Mouse (Mus musculus) forebrain, embryonic 10.5 days (tissue): ENCODE results near the gene C130026I21Rik. TPM values are rescaled to one million over a fixed set of nuclear protein-coding genes. Genes with fewer than 3 reads are reported as not detected.
"Not testable (repeated sequence)": the region's sequence is repeated elsewhere in the genome, so short reads cannot be mapped to it uniquely, and the experiment has no call there.

Experiments
- DNase-seq: peaks from one replicate; pipeline ENCODE4 v3.0.0-alpha.2; 2017; ENCODE audit warnings: low spot score; ENCODE audit errors: extremely low spot score
- H3K27ac ChIP-seq: fragments of 300-500 bp; sonication (generic); 2 replicates; pipeline ENCODE4 v1.5.1; 2016; ENCODE audit warnings: mild to moderate bottlenecking
- H3K27me3 ChIP-seq: fragments of 300-500 bp; sonication (generic); 2 replicates; pipeline ENCODE4 v1.6.1; 2016; ENCODE audit warnings: mild to moderate bottlenecking; ENCODE audit not compliant: poor library complexity, severe bottlenecking
- H3K36me3 ChIP-seq: fragments of 300-500 bp; sonication (generic); replicated peaks from 2 replicates; pipeline ENCODE4 v1.6.1; 2016; ENCODE audit warnings: mild to moderate bottlenecking, moderate library complexity
- H3K4me1 ChIP-seq: fragments of 300-500 bp; sonication (generic); 2 replicates; pipeline ENCODE4 v1.6.1; 2016
- H3K4me3 ChIP-seq: fragments of 300-500 bp; sonication (generic); 2 replicates; pipeline ENCODE4 v1.5.1; 2016; ENCODE audit warnings: mild to moderate bottlenecking, moderate library complexity
- H3K9me3 ChIP-seq: fragments of 300-500 bp; sonication (generic); 2 replicates; pipeline ENCODE4 v1.6.1; 2016; ENCODE audit warnings: mild to moderate bottlenecking, moderate library complexity
- WGBS: fragments of 180-500 bp; shearing (Covaris S2); methylation state at CpG from one replicate; pipeline ENCODE4 v1.1.7; 2016; 5-methylcytosine and 5-hydroxymethylcytosine counted together
- polyA plus RNA-seq: library from polyadenylated mRNA; unstranded; fragments of >200 nt; fragmentation: Nextera tagmentation; extraction: Ambion mirVana; gene quantifications from 2 replicates; pipeline ENCODE4 v1.2.1, GENCODE M21; 2016

Gene C130026I21Rik
- polyA plus RNA-seq, 1 experiment from 2014 or later = not detected

- DNase-seq, H3K9me3 ChIP-seq, H3K4me1 ChIP-seq, H3K36me3 ChIP-seq, H3K4me3 ChIP-seq, H3K27ac ChIP-seq, H3K27me3 ChIP-seq: not testable (repeated sequence)
- WGBS = 63% methylated on average over 3 of the region's 3 CpGs
These were observed 185.6 kb downstream of the C130026I21Rik start for GRCm38 (mm10) chr1:85084803-85085202.

GRCm38 (mm10) chr1:85073099-85073498, 197.3 kb downstream of the C130026I21Rik start:
- H3K27ac ChIP-seq, H3K4me3 ChIP-seq, H3K4me1 ChIP-seq, DNase-seq, H3K36me3 ChIP-seq, H3K27me3 ChIP-seq: not testable (repeated sequence)
- 66% methylated on average over 3 of the region's 3 CpGs for WGBS
- H3K9me3 ChIP-seq = peaks cover 11% of the 10 kb centered on the region

GRCm38 (mm10) chr1:85071690-85072089, 198.7 kb downstream of the C130026I21Rik start:
- not testable (repeated sequence) for H3K4me3 ChIP-seq, H3K36me3 ChIP-seq, H3K27ac ChIP-seq, DNase-seq, H3K4me1 ChIP-seq, H3K27me3 ChIP-seq
- WGBS = 73% methylated on average over 3 of the region's 3 CpGs
- H3K9me3 ChIP-seq = peaks cover 11% of the 10 kb centered on the region

GRCm38 (mm10) chr1:85035801-85036200, 234.6 kb downstream of the C130026I21Rik start:
- H3K9me3 ChIP-seq, H3K27me3 ChIP-seq, H3K27ac ChIP-seq, H3K4me1 ChIP-seq, DNase-seq, H3K4me3 ChIP-seq, H3K36me3 ChIP-seq: not testable (repeated sequence)
- WGBS = 81% methylated on average over 6 of the region's 6 CpGs

- not testable (repeated sequence) for H3K27me3 ChIP-seq, H3K4me1 ChIP-seq, DNase-seq, H3K27ac ChIP-seq, H3K4me3 ChIP-seq, H3K9me3 ChIP-seq, H3K36me3 ChIP-seq
- 97% methylated on average over 3 of the region's 4 CpGs for WGBS
These were observed 236.0 kb downstream of the C130026I21Rik start for GRCm38 (mm10) chr1:85034394-85034793.

- not testable (repeated sequence) for H3K27ac ChIP-seq, H3K36me3 ChIP-seq, H3K9me3 ChIP-seq, H3K4me1 ChIP-seq, H3K4me3 ChIP-seq, H3K27me3 ChIP-seq, DNase-seq
- WGBS = 91% methylated on average over 5 of the region's 6 CpGs
These were observed 236.8 kb downstream of the C130026I21Rik start for GRCm38 (mm10) chr1:85033616-85034015.

- H3K27me3 ChIP-seq, DNase-seq: not testable (repeated sequence)
- 62% methylated on average over 12 of the region's 14 CpGs for WGBS
These were observed 240.2 kb downstream of the C130026I21Rik start for GRCm38 (mm10) chr1:85030211-85030610.

GRCm38 (mm10) chr1:85011933-85012332, 258.4 kb downstream of the C130026I21Rik start:
- 93% methylated on average over 13 of the region's 13 CpGs for WGBS
- H3K27ac ChIP-seq, DNase-seq, H3K36me3 ChIP-seq, H3K9me3 ChIP-seq, H3K4me1 ChIP-seq, H3K27me3 ChIP-seq, H3K4me3 ChIP-seq: not testable (repeated sequence)

More at GRCm38 (mm10) chr1:85030211-85030610, 240.2 kb downstream of the C130026I21Rik start:
- not testable (repeated sequence) for H3K4me1 ChIP-seq, H3K4me3 ChIP-seq, H3K9me3 ChIP-seq, H3K27ac ChIP-seq, H3K36me3 ChIP-seq

- not testable (repeated sequence) for H3K27me3 ChIP-seq, DNase-seq, H3K27ac ChIP-seq, H3K4me1 ChIP-seq, H3K9me3 ChIP-seq, H3K4me3 ChIP-seq, H3K36me3 ChIP-seq
- WGBS = 78% methylated on average over 3 of the region's 3 CpGs
These were observed 259.4 kb downstream of the C130026I21Rik start for GRCm38 (mm10) chr1:85010947-85011346.

GRCm38 (mm10) chr1:85007737-85008136, 262.6 kb downstream of the C130026I21Rik start:
- not testable (repeated sequence) for H3K27me3 ChIP-seq, H3K4me3 ChIP-seq, H3K36me3 ChIP-seq, H3K9me3 ChIP-seq, H3K4me1 ChIP-seq, DNase-seq, H3K27ac ChIP-seq
- WGBS = 68% methylated on average over 1 of the region's 1 CpGs

GRCm38 (mm10) chr1:84999241-84999640, 271.1 kb downstream of the C130026I21Rik start:
- not testable (repeated sequence) for H3K4me3 ChIP-seq, H3K27me3 ChIP-seq, H3K9me3 ChIP-seq, DNase-seq, H3K36me3 ChIP-seq, H3K27ac ChIP-seq, H3K4me1 ChIP-seq
- 98% methylated on average over 8 of the region's 12 CpGs for WGBS

GRCm38 (mm10) chr1:84996305-84996704, 274.1 kb downstream of the C130026I21Rik start:
- not testable (repeated sequence) for H3K9me3 ChIP-seq, H3K27me3 ChIP-seq, H3K4me1 ChIP-seq, H3K4me3 ChIP-seq, DNase-seq, H3K27ac ChIP-seq, H3K36me3 ChIP-seq
- WGBS = 90% methylated on average over 7 of the region's 9 CpGs

GRCm38 (mm10) chr1:84994461-84994860, 275.9 kb downstream of the C130026I21Rik start:
- not testable (repeated sequence) for H3K4me3 ChIP-seq, H3K27me3 ChIP-seq, H3K36me3 ChIP-seq, H3K27ac ChIP-seq, DNase-seq, H3K9me3 ChIP-seq, H3K4me1 ChIP-seq
- no CpG with 5 or more reads among the region's 1 CpGs for WGBS

- not testable (repeated sequence) for H3K27ac ChIP-seq, H3K4me3 ChIP-seq, H3K4me1 ChIP-seq, H3K36me3 ChIP-seq, DNase-seq, H3K9me3 ChIP-seq, H3K27me3 ChIP-seq
- 73% methylated on average over 2 of the region's 5 CpGs for WGBS
These were observed 276.6 kb downstream of the C130026I21Rik start for GRCm38 (mm10) chr1:84993688-84994319.
